Mouse (Mus musculus) neural tube, embryonic 12.5 days (tissue): ENCODE measurements around the gene Rras2. TPM values are rescaled to one million over a fixed set of nuclear protein-coding genes. Genes with fewer than 3 reads are reported as not detected.

Source experiments
- ATAC-seq: fragments of 200-750 bp; cut with Nextera tagmentation; 2 replicates; pipeline ENCODE4 v1.8.0; 2017; ENCODE audit warnings: low read depth, mild to moderate bottlenecking, moderate TSS enrichment, moderate library complexity; ENCODE audit not compliant: low FRiP score
- H3K27ac ChIP-seq: fragments of 300-500 bp; sonication (generic); 2 replicates; pipeline ENCODE4 v1.5.1; 2016
- H3K27me3 ChIP-seq: fragments of 300-500 bp; sonication (generic); replicated peaks from 2 replicates; pipeline ENCODE4 v1.6.1; 2016; ENCODE audit warnings: mild to moderate bottlenecking
- H3K36me3 ChIP-seq: fragments of 300-500 bp; sonication (generic); 2 replicates; pipeline ENCODE4 v1.6.1; 2016; ENCODE audit warnings: mild to moderate bottlenecking
- H3K4me1 ChIP-seq: fragments of 300-500 bp; sonication (generic); 2 replicates; pipeline ENCODE4 v1.6.1; 2016
- H3K4me2 ChIP-seq: fragments of 300-500 bp; sonication (generic); replicated peaks from 2 replicates; pipeline ENCODE4 v1.6.1; 2016; ENCODE audit warnings: mild to moderate bottlenecking
- H3K4me3 ChIP-seq: fragments of 300-500 bp; sonication (generic); 2 replicates; pipeline ENCODE4 v1.5.1; 2016
- H3K9ac ChIP-seq: fragments of 300-500 bp; sonication (generic); 2 replicates; pipeline ENCODE4 v1.6.1; 2016; ENCODE audit warnings: mild to moderate bottlenecking
- H3K9me3 ChIP-seq: fragments of 300-500 bp; sonication (generic); 2 replicates; pipeline ENCODE4 v1.6.1; 2016; ENCODE audit warnings: mild to moderate bottlenecking
- WGBS: fragments of 180-500 bp; shearing (Covaris S2); methylation state at CpG from one replicate; pipeline ENCODE4 v1.1.7; 2016; 5-methylcytosine and 5-hydroxymethylcytosine counted together
- polyA plus RNA-seq: library from polyadenylated mRNA; unstranded; fragments of >200 nt; fragmentation: Nextera tagmentation; extraction: Ambion mirVana; gene quantifications from 2 replicates; pipeline ENCODE4 v1.2.1, GENCODE M21; 2016

Rras2 gene
- polyA plus RNA-seq, 1 experiment from 2014 or later: 20.7 TPM

DNA sequence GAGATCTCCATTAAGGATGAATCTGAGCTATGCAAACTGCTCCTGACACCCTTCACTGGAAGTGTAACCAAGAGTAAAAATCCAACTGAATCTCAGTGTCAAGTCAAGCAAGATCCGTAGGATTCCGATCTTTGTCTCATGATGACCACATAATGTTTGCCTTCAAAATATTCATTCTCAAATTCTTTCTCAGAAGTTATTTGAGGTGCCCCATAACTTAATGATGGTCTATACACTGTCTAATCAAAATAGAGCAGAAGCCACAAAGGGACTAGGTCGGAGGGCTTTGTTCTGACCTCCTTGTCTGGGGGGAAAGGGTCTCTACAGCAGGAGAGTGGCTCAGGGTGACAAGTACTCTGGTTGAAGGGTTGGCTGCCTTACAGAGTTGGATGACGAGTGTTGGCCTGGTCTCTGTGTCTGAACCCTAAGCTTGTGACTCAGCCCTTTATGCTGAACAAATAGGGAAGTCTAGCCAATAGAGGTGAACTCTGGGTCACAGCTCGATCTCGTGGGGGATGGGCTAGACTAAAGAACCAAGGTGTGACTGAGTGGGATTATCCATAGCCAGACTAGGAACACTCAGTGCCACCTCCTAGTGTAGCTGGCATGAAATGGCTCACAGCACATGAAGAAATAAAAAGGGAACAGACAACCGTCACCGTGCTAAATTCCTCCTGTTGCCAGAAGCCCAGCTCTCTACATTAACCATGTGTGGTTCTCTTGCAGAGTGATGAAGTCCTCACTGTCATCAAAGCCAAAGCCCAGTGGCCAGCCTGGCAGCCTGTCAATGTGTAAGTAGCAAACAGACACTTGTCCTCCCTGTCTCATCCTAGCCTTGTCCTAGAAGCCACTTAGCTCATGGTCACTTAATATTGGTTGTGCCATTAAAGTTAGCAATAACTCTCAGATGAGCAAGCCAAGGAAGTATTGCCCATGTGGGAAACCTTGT, 101.3 kb downstream of the Rras2 start:
- H3K4me3 ChIP-seq: no peak overlapping the region
- no peaks in the 10 kb centered on the region for H3K9me3 ChIP-seq
- H3K27me3 ChIP-seq: no peaks in the 10 kb centered on the region
- no peak overlapping the region for H3K9ac ChIP-seq
- no peaks in the 10 kb centered on the region; the same call in 1 of the 2 replicates for H3K4me1 ChIP-seq
- no peak for ATAC-seq
- H3K27ac ChIP-seq: no peak overlapping the region
- H3K4me2 ChIP-seq: no peak overlapping the region
- WGBS: 80% methylated on average over 8 of the region's 8 CpGs
- H3K36me3 ChIP-seq: no peaks in the 10 kb centered on the region

DNA sequence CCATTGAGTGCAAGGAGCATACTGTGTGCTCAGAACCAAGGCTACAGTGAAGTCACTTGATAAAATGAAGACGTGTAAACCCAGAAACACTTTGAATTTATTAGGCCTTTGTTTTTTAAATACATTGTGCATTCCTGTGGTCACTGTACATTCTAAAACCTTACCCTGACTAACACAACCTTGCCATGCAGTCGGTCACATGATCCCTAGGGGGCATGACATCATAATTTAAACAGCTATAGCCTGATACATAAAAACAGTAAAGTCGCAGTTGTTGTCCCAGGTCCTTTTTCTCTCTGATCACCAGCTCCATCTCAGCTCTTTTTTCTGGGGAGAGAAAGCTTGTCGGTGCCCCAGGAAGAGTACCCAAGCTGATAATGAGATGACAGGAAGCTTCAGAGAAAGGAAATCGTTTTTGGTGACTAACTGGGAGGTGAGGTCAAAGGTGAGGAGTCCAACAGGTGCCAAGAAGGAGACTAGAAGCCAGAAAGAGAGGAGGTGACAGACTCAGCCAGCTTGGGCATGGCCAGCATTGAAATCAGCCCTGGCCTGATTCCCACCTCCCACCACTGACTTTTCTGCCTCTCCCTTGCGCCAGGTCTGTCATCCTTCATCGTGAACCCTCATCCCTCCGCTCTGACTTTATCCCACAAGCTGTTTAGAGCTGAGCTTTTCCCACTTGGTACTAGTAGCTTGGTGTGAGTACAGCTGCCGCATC, 105.7 kb downstream of the Rras2 start:
- WGBS: 69% methylated on average over 9 of the region's 9 CpGs
- no peaks in the 10 kb centered on the region for H3K27me3 ChIP-seq
- ATAC-seq: no peak
- no peak overlapping the region for H3K4me3 ChIP-seq
- no peak overlapping the region for H3K27ac ChIP-seq
- H3K36me3 ChIP-seq: no peaks in the 10 kb centered on the region
- H3K4me1 ChIP-seq: no peaks in the 10 kb centered on the region
- no peaks in the 10 kb centered on the region for H3K9me3 ChIP-seq
- no peak overlapping the region for H3K9ac ChIP-seq
- H3K4me2 ChIP-seq: no peak overlapping the region

DNA sequence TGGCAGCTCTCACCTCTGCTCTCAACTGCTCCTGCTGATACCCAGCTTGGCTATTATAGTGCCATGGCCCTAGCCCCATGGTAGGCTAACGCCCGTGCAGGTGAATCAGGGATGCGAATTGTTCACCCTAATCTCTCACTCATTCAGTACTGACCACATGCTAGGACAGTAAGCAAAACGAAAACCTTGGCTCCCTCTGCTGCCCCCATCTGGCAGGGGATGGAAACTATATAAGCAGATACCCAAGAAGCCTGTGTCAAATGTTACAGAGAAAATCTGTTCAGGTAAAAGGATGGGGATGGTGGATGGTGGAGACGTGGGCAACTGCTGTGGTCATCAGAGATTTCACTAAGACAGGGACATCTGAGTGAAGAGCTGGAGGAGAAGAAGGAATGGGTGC, 110.0 kb downstream of the Rras2 start:
- no peak overlapping the region for H3K4me2 ChIP-seq
- H3K27me3 ChIP-seq: no peaks in the 10 kb centered on the region
- no peaks in the 10 kb centered on the region for H3K9me3 ChIP-seq
- no peak overlapping the region for H3K9ac ChIP-seq
- H3K4me1 ChIP-seq: no peaks in the 10 kb centered on the region; the same call in 1 of the 2 replicates
- no peak for ATAC-seq
- 71% methylated on average over 5 of the region's 5 CpGs for WGBS
- H3K36me3 ChIP-seq: no peaks in the 10 kb centered on the region
- no peak overlapping the region for H3K4me3 ChIP-seq
- H3K27ac ChIP-seq: no peak overlapping the region

DNA sequence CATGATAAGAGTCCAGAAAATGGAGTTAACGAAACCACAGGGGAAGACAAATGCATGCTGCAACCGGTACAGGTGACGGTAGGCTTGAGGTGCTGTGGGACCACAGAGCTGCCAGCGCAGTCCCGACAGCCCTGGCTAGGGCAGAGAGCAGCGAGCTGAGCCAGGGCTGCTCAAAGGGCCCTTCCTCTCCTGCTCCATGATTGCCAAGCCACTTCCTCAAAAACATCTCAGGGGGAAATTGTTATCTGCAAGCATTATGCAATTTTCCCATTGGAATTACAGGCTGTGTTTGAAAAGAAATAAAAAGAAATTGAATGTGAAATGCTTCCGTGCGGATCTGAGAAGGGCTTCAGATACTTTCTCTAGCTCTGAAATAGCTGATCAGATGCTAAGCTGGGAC, 111.1 kb downstream of the Rras2 start:
- H3K36me3 ChIP-seq: no peaks in the 10 kb centered on the region
- no peak overlapping the region for H3K9ac ChIP-seq
- no peak overlapping the region for H3K4me2 ChIP-seq
- H3K9me3 ChIP-seq: no peaks in the 10 kb centered on the region
- H3K4me1 ChIP-seq: no peaks in the 10 kb centered on the region; the same call in 1 of the 2 replicates
- no peak overlapping the region for H3K4me3 ChIP-seq
- H3K27ac ChIP-seq: no peak overlapping the region
- WGBS: 90% methylated on average over 8 of the region's 8 CpGs
- ATAC-seq: no peak
- H3K27me3 ChIP-seq: no peaks in the 10 kb centered on the region

DNA sequence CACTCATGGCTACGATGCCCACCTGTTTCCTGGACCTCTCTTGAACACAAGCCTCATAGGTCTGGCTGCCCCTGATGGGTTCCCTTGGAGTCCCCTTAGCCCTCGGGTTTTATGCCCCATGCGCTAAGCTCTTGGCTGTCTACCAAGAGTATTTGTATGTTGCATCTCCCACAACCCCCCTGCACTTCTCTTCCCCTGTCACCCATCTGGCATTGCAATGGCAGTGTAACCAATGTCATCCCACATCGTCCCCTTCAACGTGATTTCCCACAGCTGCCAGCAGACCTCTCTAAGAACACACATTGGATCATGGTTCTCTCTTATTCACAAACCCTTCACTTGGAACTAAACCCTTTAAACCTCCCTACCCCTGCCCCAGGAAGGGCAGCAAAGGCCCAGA, 112.1 kb downstream of the Rras2 start:
- WGBS: 77% methylated on average over 5 of the region's 5 CpGs

DNA sequence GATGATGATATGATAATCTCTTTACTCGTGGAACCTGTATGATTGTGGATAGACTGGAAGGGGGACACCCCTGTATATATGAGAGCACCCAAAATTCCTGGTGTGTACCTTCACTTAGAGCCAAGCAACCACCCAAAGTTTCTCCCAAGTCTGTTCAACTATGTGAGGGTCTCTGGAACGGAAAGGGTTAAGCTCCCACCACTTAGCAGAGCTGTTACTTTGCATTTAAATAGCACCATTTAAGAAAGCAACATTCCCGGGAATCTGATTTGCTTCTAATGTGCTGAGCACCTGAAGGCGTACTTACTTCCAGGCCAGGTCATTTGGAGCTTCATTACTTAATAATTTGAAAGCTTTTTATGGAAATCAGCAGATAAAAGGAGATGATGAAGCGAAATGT, 113.4 kb downstream of the Rras2 start:
- Histone ChIP-seq H3K36me3 (no peaks in the 10 kb centered on the region), H3K27ac (no peak overlapping the region), H3K9ac (no peak overlapping the region), H3K27me3 (no peaks in the 10 kb centered on the region), H3K9me3 (no peaks in the 10 kb centered on the region), H3K4me1 (no peaks in the 10 kb centered on the region; the same call in 1 of the 2 replicates), H3K4me2 (no peak overlapping the region), H3K4me3 (no peak overlapping the region)
- WGBS: 17% methylated on average over 5 of the region's 5 CpGs
- ATAC-seq: no peak

More for the DNA sequence above, 112.1 kb downstream of the Rras2 start:
- H3K27me3 ChIP-seq: no peaks in the 10 kb centered on the region
- no peak for ATAC-seq
- no peaks in the 10 kb centered on the region; the same call in 1 of the 2 replicates for H3K4me1 ChIP-seq
- H3K27ac ChIP-seq: no peak overlapping the region
- no peak overlapping the region for H3K9ac ChIP-seq
- H3K9me3 ChIP-seq: no peaks in the 10 kb centered on the region
- no peak overlapping the region for H3K4me2 ChIP-seq
- no peak overlapping the region for H3K4me3 ChIP-seq
- H3K36me3 ChIP-seq: no peaks in the 10 kb centered on the region

DNA sequence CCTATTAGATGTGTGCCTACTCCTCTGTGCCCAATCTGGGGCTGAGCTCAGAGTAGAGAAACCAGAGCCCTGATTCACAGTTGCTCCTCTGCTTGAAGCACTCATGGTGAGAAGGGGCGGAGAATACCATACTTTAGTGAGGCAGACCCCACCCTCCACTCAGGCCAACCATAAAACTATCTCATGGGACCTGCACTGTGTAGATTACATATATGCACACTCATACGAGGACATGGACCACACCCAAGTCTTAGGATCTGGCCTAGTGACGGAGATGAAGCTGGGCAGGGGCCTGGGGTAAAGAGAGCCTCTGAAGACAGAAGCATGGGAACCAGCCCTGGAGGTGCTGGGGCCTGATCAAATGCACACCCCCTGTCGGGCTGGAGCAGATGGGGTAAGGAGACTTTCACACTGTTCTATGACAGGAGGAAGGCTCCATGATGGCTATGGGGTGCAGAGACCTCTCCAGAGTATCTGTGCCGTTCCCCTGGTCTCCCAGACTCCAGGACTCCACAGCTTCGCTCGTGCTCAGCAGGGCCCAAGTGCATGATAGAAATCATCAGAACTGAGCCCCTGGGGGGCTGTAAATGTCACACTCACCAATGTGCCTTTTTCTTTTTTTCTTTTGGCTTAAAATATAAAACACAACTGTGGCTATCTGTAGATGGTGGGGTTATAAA, 119.8 kb downstream of the Rras2 start:
- no peak overlapping the region for H3K27ac ChIP-seq
- 69% methylated on average over 7 of the region's 7 CpGs for WGBS
- H3K4me1 ChIP-seq: peaks cover 11% of the 10 kb centered on the region; the same call in 1 of the 2 replicates
- no peak overlapping the region for H3K4me3 ChIP-seq
- no peak overlapping the region for H3K4me2 ChIP-seq
- H3K9me3 ChIP-seq: no peaks in the 10 kb centered on the region
- H3K27me3 ChIP-seq: no peaks in the 10 kb centered on the region
- no peak overlapping the region for H3K9ac ChIP-seq
- ATAC-seq: no peak
- H3K36me3 ChIP-seq: no peaks in the 10 kb centered on the region

Other genes starting within 250 kb of the Rras2 start
- 97.3 and 107 TPM in 2 replicates for gene Copb1, start 136.9 kb upstream of the Rras2 start, polyA plus RNA-seq
- gene Psma1, start 158.3 kb upstream of the Rras2 start, polyA plus RNA-seq: 368 and 370 TPM in 2 replicates